Mouse (Mus musculus) limb, embryonic 13.5 days (tissue): ENCODE measurements around the gene Rnf44. TPM values are rescaled to one million over a fixed set of nuclear protein-coding genes. Genes with fewer than 3 reads are reported as not detected.

Experiments
- ATAC-seq: fragments of 200-750 bp; cut with Nextera tagmentation; 2 replicates; pipeline ENCODE4 v1.8.0; 2017; ENCODE audit warnings: low read depth, moderate number of reproducible peaks, moderate TSS enrichment; ENCODE audit not compliant: low FRiP score
- H3K27ac ChIP-seq: fragments of 300-500 bp; sonication (generic); 2 replicates; pipeline ENCODE4 v1.5.1; 2015; ENCODE audit warnings: inconsistent platforms, mild to moderate bottlenecking, moderate library complexity
- H3K27me3 ChIP-seq: fragments of 300-500 bp; sonication (generic); 2 replicates; pipeline ENCODE4 v1.6.1; 2015; ENCODE audit warnings: mild to moderate bottlenecking, inconsistent platforms
- H3K36me3 ChIP-seq: fragments of 300-500 bp; sonication (generic); 2 replicates; pipeline ENCODE4 v1.6.1; 2015; ENCODE audit warnings: inconsistent platforms, mild to moderate bottlenecking, moderate library complexity
- H3K4me1 ChIP-seq: fragments of 300-500 bp; sonication (generic); 2 replicates; pipeline ENCODE4 v1.6.1; 2015; ENCODE audit warnings: inconsistent platforms
- H3K4me2 ChIP-seq: fragments of 300-500 bp; sonication (generic); replicated peaks from 2 replicates; pipeline ENCODE4 v1.6.1; 2015; ENCODE audit warnings: inconsistent platforms, mild to moderate bottlenecking, moderate library complexity
- H3K4me3 ChIP-seq: fragments of 300-500 bp; sonication (generic); 2 replicates; pipeline ENCODE4 v1.5.1; 2015; ENCODE audit warnings: moderate library complexity, mild to moderate bottlenecking, inconsistent platforms
- H3K9ac ChIP-seq: fragments of 300-500 bp; sonication (generic); 2 replicates; pipeline ENCODE4 v1.6.1; 2015; ENCODE audit warnings: mild to moderate bottlenecking, inconsistent platforms
- H3K9me3 ChIP-seq: fragments of 300-500 bp; sonication (generic); 2 replicates; pipeline ENCODE4 v1.6.1; 2016; ENCODE audit warnings: inconsistent platforms
- WGBS: fragments of 180-500 bp; shearing (Covaris S2); methylation state at CpG from one replicate; pipeline ENCODE4 v1.1.7; 2015; 5-methylcytosine and 5-hydroxymethylcytosine counted together
- polyA plus RNA-seq: library from polyadenylated mRNA; unstranded; fragments of >200 nt; fragmentation: Nextera tagmentation; extraction: Ambion mirVana; gene quantifications from 2 replicates; pipeline ENCODE4 v1.2.1, GENCODE M21; 2015

The Rnf44 gene
- polyA plus RNA-seq, 1 experiment from 2014 or later = 57.3 TPM

GRCm38 (mm10) chr13:54684140-54684896 is 9.4 kb downstream of the Rnf44 start:
- peak overlapping the region; percentile 86 for H3K4me2 ChIP-seq
- H3K36me3 ChIP-seq = peaks cover 53% of the 10 kb centered on the region
- H3K9me3 ChIP-seq = no peaks in the 10 kb centered on the region
- H3K27ac ChIP-seq = 0 out of 2 replicates have a peak overlapping the region, but pooled peaks have one; percentile 39
- H3K9ac ChIP-seq = 0 out of 2 replicates have a peak overlapping the region, but pooled peaks have one; percentile 98
- no peak for ATAC-seq
- H3K4me3 ChIP-seq = no peak overlapping the region
- no peaks in the 10 kb centered on the region for H3K27me3 ChIP-seq
- peaks cover 32% of the 10 kb centered on the region for H3K4me1 ChIP-seq
- 60% methylated on average over 3 of the region's 3 CpGs for WGBS

DNA sequence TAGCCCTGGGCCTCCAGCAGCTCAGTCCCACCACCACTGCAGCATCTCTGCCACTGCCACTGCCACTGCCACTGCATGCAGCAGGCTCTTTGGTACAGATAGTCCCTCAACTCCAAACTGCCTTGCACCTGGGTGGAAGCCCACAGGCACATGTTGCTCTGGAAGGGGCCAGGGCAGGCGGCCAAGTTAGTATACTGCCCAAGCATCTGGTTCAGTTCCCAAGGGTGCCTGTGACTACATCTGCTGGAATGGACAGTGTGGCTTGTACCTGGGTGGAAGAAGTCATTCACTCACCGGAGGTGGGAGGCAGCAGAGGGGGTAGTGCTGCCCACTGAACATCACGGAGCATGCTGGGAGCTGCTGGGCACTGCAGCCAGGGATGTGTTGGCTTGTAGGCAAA is 10.4 kb downstream of the Rnf44 start:
- no peaks in the 10 kb centered on the region for H3K9me3 ChIP-seq
- no peaks in the 10 kb centered on the region for H3K27me3 ChIP-seq
- no peak overlapping the region for H3K4me3 ChIP-seq
- peaks cover 63% of the 10 kb centered on the region for H3K36me3 ChIP-seq
- no peak overlapping the region for H3K9ac ChIP-seq
- ATAC-seq = no peak
- peaks cover 28% of the 10 kb centered on the region for H3K4me1 ChIP-seq
- H3K4me2 ChIP-seq = no peak overlapping the region
- WGBS = 94% methylated on average over 3 of the region's 3 CpGs
- no peak overlapping the region for H3K27ac ChIP-seq

- Histone ChIP-seq H3K4me3 (no peak overlapping the region), H3K4me2 (no peak overlapping the region), H3K36me3 (peaks cover 63% of the 10 kb centered on the region), H3K27ac (no peak overlapping the region), H3K9ac (no peak overlapping the region), H3K4me1 (peaks cover 27% of the 10 kb centered on the region), H3K27me3 (no peaks in the 10 kb centered on the region), H3K9me3 (no peaks in the 10 kb centered on the region)
- ATAC-seq = no peak
- WGBS = 84% methylated on average over 8 of the region's 8 CpGs
Measured at GRCm38 (mm10) chr13:54681291-54681690, 12.4 kb downstream of the Rnf44 start.

DNA sequence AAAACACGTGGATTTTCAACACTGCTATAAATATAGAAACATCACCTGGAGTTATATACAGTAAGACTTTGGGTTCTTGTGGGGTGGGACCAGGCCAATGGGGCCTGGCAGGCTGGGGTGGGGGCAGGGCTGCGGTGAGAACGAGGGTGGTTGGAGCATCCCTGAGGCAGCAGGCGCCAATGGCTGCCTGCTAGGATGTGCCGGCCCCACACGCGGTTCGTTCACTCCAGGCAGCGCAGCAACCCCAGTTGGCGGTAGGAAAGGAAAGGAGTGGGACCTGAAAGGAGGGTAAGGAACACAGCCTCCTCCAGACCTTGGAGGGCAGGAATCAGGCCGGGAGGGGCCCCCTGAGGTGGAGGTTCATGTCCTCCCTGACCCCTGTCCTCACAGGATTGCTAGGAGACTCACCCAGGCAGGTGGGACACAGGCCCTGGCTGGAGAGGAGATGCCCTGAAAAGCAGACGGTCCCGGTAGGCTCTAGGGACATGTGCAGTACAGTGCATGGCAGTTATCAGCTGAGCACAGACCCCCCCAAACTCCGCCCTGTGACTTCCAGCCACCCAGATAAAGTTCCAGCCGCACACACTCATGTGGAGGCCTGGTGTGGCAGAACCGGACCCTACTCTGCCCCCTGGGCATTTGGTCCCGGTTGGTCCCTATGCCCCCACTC is 13.4 kb downstream of the Rnf44 start:
- no peak for ATAC-seq

GRCm38 (mm10) chr13:54678263-54678662 is 15.4 kb downstream of the Rnf44 start:
- Histone ChIP-seq H3K4me2 (no peak overlapping the region), H3K9ac (no peak overlapping the region), H3K4me1 (0 out of 2 replicates have a peak, but pooled peaks cover 5% of the 10 kb centered on the region), H3K4me3 (no peak overlapping the region), H3K9me3 (no peaks in the 10 kb centered on the region), H3K36me3 (peaks cover 47% of the 10 kb centered on the region), H3K27me3 (no peaks in the 10 kb centered on the region), H3K27ac (no peak overlapping the region)
- ATAC-seq = no peak
- WGBS = 53% methylated on average over 4 of the region's 4 CpGs

More for the DNA sequence above, 13.4 kb downstream of the Rnf44 start:
- Histone ChIP-seq H3K9ac (no peak overlapping the region), H3K36me3 (peaks cover 63% of the 10 kb centered on the region), H3K27me3 (no peaks in the 10 kb centered on the region), H3K9me3 (no peaks in the 10 kb centered on the region), H3K27ac (no peak overlapping the region), H3K4me2 (no peak overlapping the region), H3K4me3 (no peak overlapping the region), H3K4me1 (peaks cover 17% of the 10 kb centered on the region)
- WGBS = 76% methylated on average over 17 of the region's 17 CpGs

GRCm38 (mm10) chr13:54675895-54676590 is 17.7 kb downstream of the Rnf44 start:
- no peaks in the 10 kb centered on the region for H3K27me3 ChIP-seq
- 0 out of 2 replicates have a peak, but pooled peaks cover 5% of the 10 kb centered on the region for H3K4me1 ChIP-seq
- H3K9me3 ChIP-seq = no peaks in the 10 kb centered on the region
- WGBS = 56% methylated on average over 11 of the region's 11 CpGs
- no peak overlapping the region for H3K4me2 ChIP-seq
- no peak overlapping the region for H3K9ac ChIP-seq
- H3K36me3 ChIP-seq = peaks cover 25% of the 10 kb centered on the region
- no peak overlapping the region for H3K27ac ChIP-seq
- no peak for ATAC-seq
- H3K4me3 ChIP-seq = no peak overlapping the region

DNA sequence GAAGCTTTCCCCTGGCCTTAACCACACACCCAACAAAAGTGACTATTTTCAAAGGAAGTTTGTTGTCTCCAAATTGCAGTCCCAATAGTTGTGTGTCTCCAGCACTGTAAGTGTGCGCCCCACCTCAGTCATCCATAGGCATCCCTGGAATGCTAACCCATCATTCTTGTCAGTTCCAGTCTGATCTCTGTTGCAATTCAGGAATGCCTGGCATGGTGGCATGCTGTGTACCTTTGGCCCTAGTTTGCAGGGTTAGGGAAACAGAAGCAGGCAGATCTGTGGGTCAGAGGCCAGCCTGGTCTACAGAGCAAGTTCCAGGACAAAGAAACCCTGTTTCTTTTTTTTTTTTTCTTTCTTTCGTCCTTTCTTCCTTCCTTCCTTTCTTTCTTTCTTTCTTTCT is 23.2 kb downstream of the Rnf44 start:
- no peak for ATAC-seq
- no peaks in the 10 kb centered on the region for H3K4me1 ChIP-seq
- 65% methylated on average over 2 of the region's 2 CpGs for WGBS
- no peak overlapping the region for H3K4me2 ChIP-seq
- no peaks in the 10 kb centered on the region for H3K9me3 ChIP-seq
- H3K27me3 ChIP-seq = no peaks in the 10 kb centered on the region
- H3K36me3 ChIP-seq = peaks cover 9% of the 10 kb centered on the region
- no peak overlapping the region for H3K9ac ChIP-seq
- no peak overlapping the region for H3K27ac ChIP-seq
- no peak overlapping the region for H3K4me3 ChIP-seq

DNA sequence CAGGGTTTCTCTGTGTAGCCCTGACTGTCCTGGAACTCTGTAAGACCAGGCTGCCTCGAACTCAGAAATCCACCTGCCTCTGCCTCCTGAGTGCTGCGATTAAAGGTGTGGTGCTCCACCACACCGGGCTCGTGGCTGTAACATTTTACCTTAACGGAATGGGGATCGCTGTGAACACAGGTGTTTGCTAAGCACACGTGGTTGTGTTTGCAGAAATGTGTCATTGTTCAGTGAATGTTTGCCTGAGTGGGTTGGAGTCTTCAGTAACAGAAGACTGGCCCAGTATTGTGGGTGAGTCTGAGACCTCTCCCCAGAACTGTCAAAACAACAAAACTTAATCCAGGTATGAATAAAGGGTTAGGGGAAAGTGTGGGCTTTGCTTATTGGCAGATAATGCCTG is 28.6 kb downstream of the Rnf44 start:
- ATAC-seq = no peak
- no peaks in the 10 kb centered on the region for H3K9me3 ChIP-seq
- H3K36me3 ChIP-seq = peaks cover 49% of the 10 kb centered on the region
- no peak overlapping the region for H3K9ac ChIP-seq
- H3K27me3 ChIP-seq = no peaks in the 10 kb centered on the region
- H3K4me2 ChIP-seq = no peak overlapping the region
- WGBS = 91% methylated on average over 7 of the region's 7 CpGs
- H3K4me3 ChIP-seq = no peak overlapping the region
- H3K27ac ChIP-seq = no peak overlapping the region
- no peaks in the 10 kb centered on the region for H3K4me1 ChIP-seq

GRCm38 (mm10) chr13:54664509-54664908 is 29.2 kb downstream of the Rnf44 start:
- 84% methylated on average over 1 of the region's 1 CpGs for WGBS
- Histone ChIP-seq H3K4me1 (no peaks in the 10 kb centered on the region), H3K9me3 (no peaks in the 10 kb centered on the region), H3K9ac (no peak overlapping the region), H3K4me2 (no peak overlapping the region), H3K36me3 (peaks cover 55% of the 10 kb centered on the region), H3K27ac (no peak overlapping the region; the same call in 1 of the 2 replicates), H3K27me3 (no peaks in the 10 kb centered on the region), H3K4me3 (no peak overlapping the region)
- no peak for ATAC-seq

GRCm38 (mm10) chr13:54663999-54664398 is 29.7 kb downstream of the Rnf44 start:
- no peak overlapping the region for H3K4me2 ChIP-seq
- H3K4me3 ChIP-seq = no peak overlapping the region
- peaks cover 59% of the 10 kb centered on the region for H3K36me3 ChIP-seq
- ATAC-seq = no peak
- no peaks in the 10 kb centered on the region for H3K4me1 ChIP-seq
- H3K9me3 ChIP-seq = no peaks in the 10 kb centered on the region
- 70% methylated on average over 4 of the region's 4 CpGs for WGBS
- no peak overlapping the region for H3K9ac ChIP-seq
- no peaks in the 10 kb centered on the region for H3K27me3 ChIP-seq
- H3K27ac ChIP-seq = no peak overlapping the region; the same call in 1 of the 2 replicates

GRCm38 (mm10) chr13:54661358-54661757 is 32.3 kb downstream of the Rnf44 start:
- Histone ChIP-seq H3K9me3 (no peaks in the 10 kb centered on the region), H3K4me3 (no peak overlapping the region), H3K4me1 (no peaks in the 10 kb centered on the region), H3K27me3 (no peaks in the 10 kb centered on the region), H3K4me2 (no peak overlapping the region), H3K27ac (no peak overlapping the region), H3K9ac (no peak overlapping the region), H3K36me3 (peaks cover 76% of the 10 kb centered on the region)
- no peak for ATAC-seq
- 94% methylated on average over 12 of the region's 12 CpGs for WGBS

- Histone ChIP-seq H3K4me2 (no peak overlapping the region), H3K4me3 (no peak overlapping the region), H3K4me1 (no peaks in the 10 kb centered on the region), H3K27ac (no peak overlapping the region), H3K9me3 (no peaks in the 10 kb centered on the region), H3K36me3 (peaks cover 81% of the 10 kb centered on the region), H3K9ac (no peak overlapping the region), H3K27me3 (no peaks in the 10 kb centered on the region)
- WGBS = 61% methylated on average over 5 of the region's 5 CpGs
- no peak for ATAC-seq
Measured at GRCm38 (mm10) chr13:54660877-54661276, 32.8 kb downstream of the Rnf44 start.
